24 mouse cellular contexts compared by ENCODE assay signal in genomic region chr5:76533186-76533585, GRCm38 (mm10). TPM values are rescaled to one million over a fixed set of nuclear protein-coding genes. Genes with fewer than 3 reads are reported as not detected.
DNase-seq lines count a peak whose midpoint lies in the region; ATAC-seq and TF ChIP-seq lines count a peak whose summit lies in the region.
"Had no signal": no experiment of that assay in that cellular context is flagged by ENCODE, and none has a peak within 500 bp of the region (broad histone marks: within the 10 kb centered on the region; RNA-seq: fewer than 3 reads in every experiment).

No protein-coding gene starts in this region.

- H3ac ChIP-seq in myocyte (ENCODE audit: control insufficient read depth, insufficient read length): no peak overlapping the region

- H3K9ac ChIP-seq in forebrain, postnatal 0 days: peak overlapping the region; percentile 10; the same call in 1 of the 2 replicates
- no peak overlapping the region for H3K9ac ChIP-seq in forebrain, embryonic 14.5 days (ENCODE audit: low read length)
- H3K9ac ChIP-seq in midbrain, postnatal 0 days (replicated peaks; ENCODE audit: low read length, poor library complexity, severe bottlenecking): no peak overlapping the region
- H3K9ac ChIP-seq: heart, embryonic 13.5 days; limb, embryonic 12.5 days; liver, embryonic 12.5 days had no signal

- 87% methylated on average over 6 of the region's 6 CpGs for WGBS in forebrain, postnatal 0 days
- 86% methylated on average over 6 of the region's 6 CpGs for WGBS in forebrain, embryonic 14.5 days
- WGBS in midbrain, postnatal 0 days: 89% methylated on average over 6 of the region's 6 CpGs

- no peaks in the 10 kb centered on the region for H3K9me3 ChIP-seq in forebrain, postnatal 0 days (ENCODE audit: low read length)
- no peaks in the 10 kb centered on the region for H3K9me3 ChIP-seq in forebrain, embryonic 14.5 days (replicated peaks; ENCODE audit: control insufficient read depth, low read length)
- no peaks in the 10 kb centered on the region for H3K9me3 ChIP-seq in midbrain, postnatal 0 days (ENCODE audit: low read length)
- H3K9me3 ChIP-seq: forebrain, embryonic 10.5 days; heart, embryonic 13.5 days; limb, embryonic 12.5 days; liver, embryonic 12.5 days; midbrain, embryonic 10.5 days had no signal

- no peaks in the 10 kb centered on the region for H3K27me3 ChIP-seq in forebrain, postnatal 0 days (ENCODE audit: insufficient read depth, low read length)
- H3K27me3 ChIP-seq in forebrain, embryonic 14.5 days (replicated peaks; ENCODE audit: control insufficient read depth, insufficient read depth, low read length): no peaks in the 10 kb centered on the region
- no peaks in the 10 kb centered on the region for H3K27me3 ChIP-seq in myocyte (ENCODE audit: control insufficient read depth, insufficient read depth, insufficient read length)
- H3K27me3 ChIP-seq in midbrain, postnatal 0 days (ENCODE audit: insufficient read depth, low read length): no peaks in the 10 kb centered on the region
- H3K27me3 ChIP-seq: heart, embryonic 13.5 days; limb, embryonic 12.5 days; liver, embryonic 12.5 days; Patski had no signal

- no peak for TF ChIP-seq CTCF in forebrain, postnatal 0 days (IDR thresholded peaks at IDR 0.05; ENCODE audit: low read depth)
- TF ChIP-seq CTCF in midbrain, postnatal 0 days (IDR thresholded peaks at IDR 0.05): no peak

- no peak for TF ChIP-seq POLR2A in myocyte (IDR thresholded peaks at IDR 0.05; ENCODE audit: insufficient read length, low read depth)

- H3K4me2 ChIP-seq in forebrain, postnatal 0 days (ENCODE audit: low read depth): no peak overlapping the region
- H3K4me2 ChIP-seq in forebrain, embryonic 14.5 days (ENCODE audit: low read length): no peak overlapping the region
- H3K4me2 ChIP-seq in myocyte (ENCODE audit: low read depth): peak overlapping the region; percentile 8
- no peak overlapping the region for H3K4me2 ChIP-seq in midbrain, postnatal 0 days (ENCODE audit: low read depth, low read length, poor library complexity, severe bottlenecking)
- H3K4me2 ChIP-seq: heart, embryonic 13.5 days; limb, embryonic 12.5 days; liver, embryonic 12.5 days had no signal

- peaks cover 40% of the 10 kb centered on the region for H3K36me3 ChIP-seq in forebrain, postnatal 0 days (ENCODE audit: insufficient read depth)
- peaks cover 45% of the 10 kb centered on the region for H3K36me3 ChIP-seq in forebrain, embryonic 14.5 days (ENCODE audit: control insufficient read depth, insufficient read depth, low read length)
- peaks cover 5% of the 10 kb centered on the region for H3K36me3 ChIP-seq in myocyte (ENCODE audit: control insufficient read depth, insufficient read depth)
- H3K36me3 ChIP-seq in midbrain, postnatal 0 days (ENCODE audit: insufficient read depth, low read length): peaks cover 24% of the 10 kb centered on the region

- H3K79me2 ChIP-seq in myocyte (ENCODE audit: control insufficient read depth, insufficient read depth): peaks cover 17% of the 10 kb centered on the region

- DNase-seq in forebrain, postnatal 0 days: no peak
- no peak for DNase-seq in forebrain, embryonic 14.5 days (ENCODE audit: low spot score)
- DNase-seq in layer of hippocampus, adult 9-11 months: peak; percentile 23
- no peak for DNase-seq in layer of hippocampus, postnatal 14 days (ENCODE audit: low spot score in 2 of 2)
- DNase-seq in heart, adult 8-10 months (ENCODE audit: low spot score): peak; percentile 42
- DNase-seq in midbrain, postnatal 0 days (ENCODE audit: low spot score): no peak
- DNase-seq in ovary, adult 18-20 months (ENCODE audit: low spot score): no peak
- DNase-seq: adrenal gland, postnatal 10 days; cerebellum, adult 11 months; cerebellum, postnatal 14 days; kidney, adult 18-20 months; lung, adult 2 months; thymus, postnatal 36 days had no signal

- ATAC-seq in forebrain, postnatal 0 days: no peak
- no peak for ATAC-seq in forebrain, embryonic 14.5 days
- no peak for ATAC-seq in midbrain, postnatal 0 days (ENCODE audit: low FRiP score)
- ATAC-seq: liver, embryonic 12.5 days; Patski had no signal

- no peak overlapping the region for H3K4me3 ChIP-seq in forebrain, postnatal 0 days (ENCODE audit: low read depth, low read length)
- H3K4me3 ChIP-seq in forebrain, embryonic 14.5 days (ENCODE audit: low read depth, low read length): no peak overlapping the region
- no peak overlapping the region for H3K4me3 ChIP-seq in myocyte
- H3K4me3 ChIP-seq in midbrain, postnatal 0 days (ENCODE audit: low read depth, low read length): no peak overlapping the region
- H3K4me3 ChIP-seq: forebrain, embryonic 10.5 days; heart, embryonic 13.5 days; limb, embryonic 12.5 days; liver, embryonic 12.5 days; midbrain, embryonic 10.5 days had no signal

- H3K27ac ChIP-seq in forebrain, postnatal 0 days (ENCODE audit: low read depth, low read length): no peak overlapping the region
- H3K27ac ChIP-seq in forebrain, embryonic 14.5 days (ENCODE audit: low read depth, low read length): no peak overlapping the region
- no peak overlapping the region for H3K27ac ChIP-seq in midbrain, postnatal 0 days (ENCODE audit: low read depth, low read length)
- H3K27ac ChIP-seq: forebrain, embryonic 10.5 days; heart, embryonic 13.5 days; kidney, postnatal 0 days; limb, embryonic 12.5 days; liver, embryonic 12.5 days; macrophage; midbrain, embryonic 10.5 days had no signal

- H3K4me1 ChIP-seq in forebrain, postnatal 0 days (ENCODE audit: insufficient read depth): peaks cover 11% of the 10 kb centered on the region; the same call in 1 of the 2 replicates
- H3K4me1 ChIP-seq in forebrain, embryonic 14.5 days (ENCODE audit: control insufficient read depth, insufficient read depth, low read length): peaks cover 9% of the 10 kb centered on the region
- 0 out of 2 replicates have a peak, but pooled peaks cover 3% of the 10 kb centered on the region for H3K4me1 ChIP-seq in midbrain, postnatal 0 days (ENCODE audit: insufficient read depth, low read length)

TF ChIP-seq in myocyte, 11 proteins besides CTCF, POLR2A, EP300 and RAD21:
- TF ChIP-seq REST (IDR thresholded peaks at IDR 0.05; ENCODE audit: insufficient read depth, insufficient read length) (no peak), POLR2AphosphoS2 (IDR thresholded peaks at IDR 0.05; ENCODE audit: insufficient read length, low read depth) (no peak), MYOD1 (IDR thresholded peaks at IDR 0.05; ENCODE audit: control insufficient read depth in 1 of 3, insufficient read length in 2 of 3, low read depth in 2 of 3) (peak in 2 of 3 experiments; percentile 33 to 67), TCF12 (IDR thresholded peaks at IDR 0.05; ENCODE audit: insufficient read depth, poor library complexity, severe bottlenecking) (no peak), CEBPB (IDR thresholded peaks at IDR 0.05; ENCODE audit: insufficient read depth, poor library complexity, severe bottlenecking) (no peak), E2F4 (IDR thresholded peaks at IDR 0.05; ENCODE audit: insufficient read depth) (no peak)

RNA-seq across cellular contexts. Expression of gene Exoc1, which starts 4.1 kb away (rescaled TPM):
- 81.7 and 96.2 TPM in 2 replicates for total RNA-seq in forebrain, postnatal 0 days (2014; rRNA removed)
- polyA plus RNA-seq in forebrain, postnatal 0 days (2015; fragmentation: Nextera tagmentation; extraction: Ambion mirVana): 35.5 and 48.9 TPM in 2 replicates
- polyA plus RNA-seq in forebrain, embryonic 14.5 days (2014; fragmentation: Nextera tagmentation; extraction: Ambion mirVana): 53.6 and 64.0 TPM in 2 replicates
- 10 to 100 TPM; 53.1 to 54.0 TPM for total RNA-seq in layer of hippocampus, postnatal 14 days (2021)
- total RNA-seq in heart, adult 8-10 months (2022): 10 to 100 TPM; 10.4 to 13.5 (median 10.8) TPM
- polyA plus RNA-seq in myocyte (2012; fragmentation: generic; extraction: Trizol): 16.8 TPM
- total RNA-seq in midbrain, postnatal 0 days (2014; rRNA removed): 60.7 and 95.4 TPM in 2 replicates
- 49.8 and 51.0 TPM in 2 replicates for polyA plus RNA-seq in midbrain, postnatal 0 days (2015; fragmentation: Nextera tagmentation; extraction: Ambion mirVana)

RNA-seq across cellular contexts. Expression of gene Gm7271, which starts 49.3 kb away (rescaled TPM):
- not detected in 2 replicates for total RNA-seq in forebrain, postnatal 0 days (2014; rRNA removed)
- polyA plus RNA-seq in forebrain, postnatal 0 days (2015; fragmentation: Nextera tagmentation; extraction: Ambion mirVana): not detected in 2 replicates
- polyA plus RNA-seq in forebrain, embryonic 14.5 days (2014; fragmentation: Nextera tagmentation; extraction: Ambion mirVana): not detected in 2 replicates
- total RNA-seq in layer of hippocampus, postnatal 14 days (2021): not detected
- total RNA-seq in heart, adult 8-10 months (2022): not detected
- polyA plus RNA-seq in myocyte (2012; fragmentation: generic; extraction: Trizol): not detected
- not detected in 2 replicates for total RNA-seq in midbrain, postnatal 0 days (2014; rRNA removed)
- 0.21 TPM in 1 of 2 replicates, not detected in the other for polyA plus RNA-seq in midbrain, postnatal 0 days (2015; fragmentation: Nextera tagmentation; extraction: Ambion mirVana)
- total RNA-seq: adrenal gland, postnatal 10 days; layer of hippocampus, adult 8-10 months had no signal
- polyA plus RNA-seq: forebrain, embryonic 10.5 days; heart, embryonic 13.5 days; kidney, postnatal 0 days; limb, embryonic 12.5 days; liver, embryonic 12.5 days; lung, adult 2 months; macrophage; Patski; small intestine, adult 2 months had no signal

RNA-seq across cellular contexts. Expression of gene Cep135, which starts 55.3 kb away (rescaled TPM):
- total RNA-seq in forebrain, postnatal 0 days (2014; rRNA removed): 6.2 and 8.3 TPM in 2 replicates
- polyA plus RNA-seq in forebrain, postnatal 0 days (2015; fragmentation: Nextera tagmentation; extraction: Ambion mirVana): 1.6 and 2.8 TPM in 2 replicates
- polyA plus RNA-seq in forebrain, embryonic 14.5 days (2014; fragmentation: Nextera tagmentation; extraction: Ambion mirVana): 4.6 TPM in 2 replicates
- 1 to 10 TPM; 6.5 to 6.9 TPM for total RNA-seq in layer of hippocampus, postnatal 14 days (2021)
- total RNA-seq in heart, adult 8-10 months (2022): 1 to 10 TPM; 2.7 to 3.2 (median 2.9) TPM
- polyA plus RNA-seq in myocyte (2012; fragmentation: generic; extraction: Trizol): 1.1 TPM
- 4.0 and 4.9 TPM in 2 replicates for total RNA-seq in midbrain, postnatal 0 days (2014; rRNA removed)
- 2.1 and 2.5 TPM in 2 replicates for polyA plus RNA-seq in midbrain, postnatal 0 days (2015; fragmentation: Nextera tagmentation; extraction: Ambion mirVana)

Comparison
In these comparisons a context has a peak if more than half of its experiments do, and no peak if none do; other contexts are left out.
1. DNase-seq: peak in layer of hippocampus, adult 9-11 months (single experiment) and heart, adult 8-10 months (single experiment); none in forebrain, postnatal 0 days (single experiment), forebrain, embryonic 14.5 days (single experiment), layer of hippocampus, postnatal 14 days (0 of 2), midbrain, postnatal 0 days (single experiment) and ovary, adult 18-20 months (single experiment).